Mouse (Mus musculus) cerebellum, adult 2 months (tissue): ENCODE data around the gene Clba1.

Experiments used
- CTCF ChIP-seq: fragments of 200-500 bp; IDR thresholded peaks from 2 replicates; pipeline ENCODE4 v1.5.1; 2011; ENCODE audit warnings: low read depth, mild to moderate bottlenecking, control low read depth, low read length, moderate library complexity, borderline replicate concordance; ENCODE audit not compliant: insufficient read depth
- POLR2A ChIP-seq: fragments of 200-500 bp; IDR thresholded peaks from 2 replicates; pipeline ENCODE4 v1.6.1; 2011; ENCODE audit warnings: low read length, control low read depth, borderline replicate concordance; ENCODE audit not compliant: insufficient read depth

GRCm38 (mm10) chr12:112767036-112767890, 41.5 kb upstream of the Clba1 start:
- TF ChIP-seq POLR2A (no peak), CTCF (no peak)
